Mouse (Mus musculus) thymus, adult 2 months (tissue): ENCODE data around the gene Ston2.

ENCODE experiments used
- CTCF ChIP-seq: fragments of 200-500 bp; IDR thresholded peaks from 2 replicates; pipeline ENCODE4 v1.5.1; 2012; ENCODE audit warnings: mild to moderate bottlenecking, control low read depth, low read length, moderate library complexity, borderline replicate concordance; ENCODE audit not compliant: control insufficient read depth, poor library complexity, insufficient read depth; ENCODE audit errors: extremely low read depth
- POLR2A ChIP-seq: fragments of 200-500 bp; IDR thresholded peaks from 2 replicates; pipeline ENCODE4 v1.6.1; 2012; ENCODE audit warnings: mild to moderate bottlenecking, low read length, control low read depth, moderate library complexity; ENCODE audit not compliant: control insufficient read depth, poor library complexity, insufficient read depth; ENCODE audit errors: extremely low read depth

DNA sequence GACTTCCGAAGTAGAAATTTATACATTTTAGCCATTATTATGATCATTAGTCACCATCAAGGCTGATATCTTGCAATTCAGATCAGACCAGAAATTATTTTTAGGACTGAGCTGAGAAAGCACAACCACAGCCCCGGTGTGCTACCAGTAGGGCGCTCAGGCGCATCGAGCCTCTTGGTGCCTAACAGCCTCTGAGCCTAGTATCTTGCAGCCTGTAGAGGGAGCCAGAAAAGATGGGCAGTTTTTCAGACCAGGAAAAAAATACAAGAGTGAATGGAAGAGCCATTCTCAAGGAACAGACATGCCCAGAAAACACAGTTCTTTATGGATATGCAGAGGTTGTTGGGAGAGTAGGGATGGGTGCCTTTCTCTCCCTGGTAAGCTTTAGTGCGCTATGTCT lies 115.0 kb downstream of the Ston2 start:
- TF ChIP-seq CTCF (no peak), POLR2A (no peak)
